Mouse (Mus musculus): ENCODE data around the gene Tie1. TPM values are rescaled to one million over a fixed set of nuclear protein-coding genes. Genes with fewer than 3 reads are reported as not detected.

The Tie1 gene
- 11.6 and 11.9 TPM in 2 replicates for polyA plus RNA-seq (2015; fragmentation: Nextera tagmentation; extraction: Ambion mirVana)

- Histone ChIP-seq H3K27ac (no peak within 1 kb of the TSS), H3K9ac (no peak within 1 kb of the TSS), H3K27me3 (no peaks in the 10 kb centered on the region), H3K9me3 (replicated peaks) (no peaks in the 10 kb centered on the region), H3K4me1 (no peaks in the 10 kb centered on the region), H3K36me3 (ENCODE audit: poor library complexity, severe bottlenecking) (no peaks in the 10 kb centered on the region), H3K4me2 (no peak within 1 kb of the TSS), H3K4me3 (no peak within 1 kb of the TSS)
- WGBS = 88% methylated on average over 8 of the region's 8 CpGs
- no peak for ATAC-seq
These were observed at the start of gene Tie1 for GRCm38 (mm10) chr4:118489717-118490132. Gene Tie1 (minus strand): TSS chr4:118490061.

GRCm38 (mm10) chr4:118537801-118538200 is 47.9 kb upstream of the Tie1 start:
- Histone ChIP-seq H3K4me1 (no peaks in the 10 kb centered on the region), H3K27ac (no peak overlapping the region), H3K36me3 (ENCODE audit: poor library complexity, severe bottlenecking) (no peaks in the 10 kb centered on the region), H3K4me3 (no peak overlapping the region), H3K9ac (no peak overlapping the region), H3K27me3 (0 out of 2 replicates have a peak, but pooled peaks cover 3% of the 10 kb centered on the region), H3K4me2 (no peak overlapping the region), H3K9me3 (replicated peaks) (no peaks in the 10 kb centered on the region)
- 42% methylated on average over 6 of the region's 6 CpGs for WGBS
- ATAC-seq = no peak

GRCm38 (mm10) chr4:118535610-118536009 is 45.7 kb upstream of the Tie1 start:
- 77% methylated on average over 6 of the region's 6 CpGs for WGBS
- no peaks in the 10 kb centered on the region for H3K4me1 ChIP-seq
- ATAC-seq = no peak

DNA sequence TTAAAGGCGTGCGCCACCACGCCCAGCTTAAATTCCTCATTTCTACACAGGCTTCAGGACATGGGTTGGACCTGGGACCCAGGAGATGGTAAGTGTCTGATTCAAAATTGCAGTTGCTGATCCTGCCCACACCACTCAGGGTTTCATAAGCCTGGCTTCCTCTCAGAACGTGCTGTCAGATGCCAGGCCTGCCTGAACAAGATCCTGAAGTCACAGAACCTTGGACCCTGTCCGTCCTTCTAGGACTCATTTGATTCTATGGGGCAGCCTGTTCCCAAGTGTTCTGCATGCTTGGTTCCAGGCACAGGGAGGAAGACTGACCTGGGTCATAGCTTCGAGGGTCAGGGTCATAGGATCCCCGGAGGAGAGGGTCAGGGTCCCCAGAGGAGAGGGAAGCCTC is 43.7 kb upstream of the Tie1 start:
- H3K9ac ChIP-seq = no peak overlapping the region
- WGBS = 91% methylated on average over 7 of the region's 7 CpGs
- no peak overlapping the region for H3K4me3 ChIP-seq
- H3K4me2 ChIP-seq = no peak overlapping the region
- H3K36me3 ChIP-seq (ENCODE audit: poor library complexity, severe bottlenecking) = no peaks in the 10 kb centered on the region
- H3K27ac ChIP-seq = no peak overlapping the region
- H3K4me1 ChIP-seq = no peaks in the 10 kb centered on the region
- H3K9me3 ChIP-seq (replicated peaks) = no peaks in the 10 kb centered on the region
- no peaks in the 10 kb centered on the region for H3K27me3 ChIP-seq
- ATAC-seq = no peak

More at GRCm38 (mm10) chr4:118535610-118536009, 45.7 kb upstream of the Tie1 start:
- Histone ChIP-seq H3K9me3 (replicated peaks) (no peaks in the 10 kb centered on the region), H3K36me3 (ENCODE audit: poor library complexity, severe bottlenecking) (no peaks in the 10 kb centered on the region), H3K9ac (no peak overlapping the region), H3K4me2 (no peak overlapping the region), H3K27ac (no peak overlapping the region), H3K4me3 (no peak overlapping the region), H3K27me3 (no peaks in the 10 kb centered on the region)

GRCm38 (mm10) chr4:118533156-118533555 is 43.3 kb upstream of the Tie1 start:
- H3K9ac ChIP-seq = no peak overlapping the region
- no peaks in the 10 kb centered on the region for H3K4me1 ChIP-seq
- 73% methylated on average over 3 of the region's 4 CpGs for WGBS
- H3K27ac ChIP-seq = no peak overlapping the region
- no peaks in the 10 kb centered on the region for H3K36me3 ChIP-seq (ENCODE audit: poor library complexity, severe bottlenecking)
- H3K4me3 ChIP-seq = no peak overlapping the region
- no peak overlapping the region for H3K4me2 ChIP-seq
- H3K27me3 ChIP-seq = no peaks in the 10 kb centered on the region
- no peaks in the 10 kb centered on the region for H3K9me3 ChIP-seq (replicated peaks)
- ATAC-seq = no peak

GRCm38 (mm10) chr4:118532663-118533062 is 42.8 kb upstream of the Tie1 start:
- Histone ChIP-seq H3K36me3 (ENCODE audit: poor library complexity, severe bottlenecking) (no peaks in the 10 kb centered on the region), H3K4me1 (no peaks in the 10 kb centered on the region), H3K4me2 (no peak overlapping the region), H3K9ac (no peak overlapping the region), H3K27ac (no peak overlapping the region), H3K4me3 (no peak overlapping the region), H3K9me3 (replicated peaks) (no peaks in the 10 kb centered on the region), H3K27me3 (no peaks in the 10 kb centered on the region)
- 80% methylated on average over 5 of the region's 5 CpGs for WGBS
- ATAC-seq = no peak

- Histone ChIP-seq H3K36me3 (ENCODE audit: poor library complexity, severe bottlenecking) (no peaks in the 10 kb centered on the region), H3K4me1 (no peaks in the 10 kb centered on the region), H3K27ac (no peak overlapping the region), H3K9me3 (replicated peaks) (no peaks in the 10 kb centered on the region), H3K4me3 (no peak overlapping the region), H3K27me3 (0 out of 2 replicates have a peak, but pooled peaks cover 2% of the 10 kb centered on the region), H3K4me2 (no peak overlapping the region), H3K9ac (no peak overlapping the region)
- ATAC-seq = no peak
- WGBS = 85% methylated on average over 6 of the region's 6 CpGs
These were observed 37.9 kb upstream of the Tie1 start for GRCm38 (mm10) chr4:118527720-118528119.

DNA sequence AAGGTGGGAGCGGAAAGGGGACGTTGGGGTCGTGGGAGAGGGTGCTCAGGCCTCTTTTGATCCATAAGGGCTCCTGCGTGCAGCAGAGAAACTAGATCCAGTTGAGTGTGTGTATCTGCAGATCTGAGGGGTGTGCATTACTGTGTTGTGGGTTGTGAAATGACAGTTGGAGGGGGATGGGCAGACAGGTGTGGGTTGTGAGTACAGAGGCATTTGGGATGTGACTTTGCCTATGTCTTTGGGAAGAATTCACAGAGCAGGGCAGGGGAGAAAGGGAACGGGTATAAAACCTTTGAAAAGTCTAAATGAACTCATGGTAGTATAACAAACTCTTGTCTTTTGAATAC is 37.4 kb upstream of the Tie1 start:
- Histone ChIP-seq H3K4me1 (no peaks in the 10 kb centered on the region), H3K4me2 (no peak overlapping the region), H3K27me3 (0 out of 2 replicates have a peak, but pooled peaks cover 2% of the 10 kb centered on the region), H3K9me3 (replicated peaks) (no peaks in the 10 kb centered on the region), H3K36me3 (ENCODE audit: poor library complexity, severe bottlenecking) (no peaks in the 10 kb centered on the region), H3K27ac (no peak overlapping the region), H3K9ac (no peak overlapping the region), H3K4me3 (no peak overlapping the region)
- no peak for ATAC-seq
- 29% methylated on average over 5 of the region's 5 CpGs for WGBS

DNA sequence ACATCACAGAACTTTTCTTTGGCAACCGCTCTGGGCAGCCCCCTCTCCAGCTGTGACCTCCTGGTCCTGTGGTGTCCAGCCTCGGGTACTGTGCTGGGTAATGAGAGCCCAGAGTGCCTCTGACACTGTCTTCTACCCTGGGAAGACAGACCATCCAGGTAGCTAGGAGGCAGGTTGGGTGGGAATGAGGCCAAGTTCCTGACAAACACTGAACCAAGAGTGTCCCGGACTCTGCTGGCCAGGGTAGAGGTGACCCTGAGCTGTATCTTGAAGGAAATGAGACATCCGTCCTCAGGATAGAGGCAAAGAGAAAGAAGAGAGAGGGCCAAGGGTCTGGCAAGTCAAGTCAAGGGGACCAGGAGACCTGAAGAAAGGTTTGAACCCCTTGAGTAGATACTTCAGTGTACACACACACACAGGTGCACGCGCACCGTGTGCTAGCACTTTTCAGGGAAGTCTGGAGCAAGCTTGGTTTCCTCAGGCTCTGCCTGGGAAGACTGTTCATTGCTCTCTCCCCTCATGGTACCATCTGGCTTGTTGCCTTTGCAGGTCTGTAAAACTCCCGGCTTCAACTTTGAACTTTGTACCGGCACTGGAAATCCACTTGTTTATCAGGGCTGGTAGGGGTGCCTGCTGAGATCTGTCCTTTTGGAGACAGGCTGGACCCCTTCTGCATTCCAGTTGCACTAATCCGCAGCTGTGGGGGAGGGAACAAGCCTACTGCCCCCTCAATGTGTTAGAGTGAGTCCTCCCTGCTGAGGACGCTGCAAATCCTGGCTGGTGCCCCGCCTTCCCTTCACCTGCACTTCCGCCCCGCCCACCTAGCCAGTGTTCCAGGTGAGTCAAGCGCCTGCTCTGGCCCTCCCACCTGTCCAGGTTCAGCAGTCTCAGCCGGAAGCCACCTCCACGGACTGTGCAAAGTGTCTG is 36.8 kb upstream of the Tie1 start, which contains the start of gene 2610528J11Rik:
Gene 2610528J11Rik, plus strand, starts transcription at position 592 of the 927 bp plus-strand sequence.
- ATAC-seq = no peak
- Histone ChIP-seq H3K36me3 (ENCODE audit: poor library complexity, severe bottlenecking) (no peaks in the 10 kb centered on the region), H3K4me2 (no peak within 1 kb of the TSS), H3K27ac (no peak within 1 kb of the TSS), H3K27me3 (0 out of 2 replicates have a peak, but pooled peaks cover 2% of the 10 kb centered on the region), H3K9me3 (replicated peaks) (no peaks in the 10 kb centered on the region), H3K9ac (no peak within 1 kb of the TSS), H3K4me3 (no peak within 1 kb of the TSS), H3K4me1 (no peaks in the 10 kb centered on the region)
- 34% methylated on average over 17 of the region's 17 CpGs for WGBS

- WGBS = 71% methylated on average over 3 of the region's 3 CpGs
- no peak overlapping the region for H3K9ac ChIP-seq
- 0 out of 2 replicates have a peak, but pooled peaks cover 2% of the 10 kb centered on the region for H3K27me3 ChIP-seq
- H3K36me3 ChIP-seq (ENCODE audit: poor library complexity, severe bottlenecking) = no peaks in the 10 kb centered on the region
- H3K4me1 ChIP-seq = no peaks in the 10 kb centered on the region
- H3K9me3 ChIP-seq (replicated peaks) = no peaks in the 10 kb centered on the region
- no peak overlapping the region for H3K4me3 ChIP-seq
- ATAC-seq = no peak
- H3K27ac ChIP-seq = no peak overlapping the region
- no peak overlapping the region for H3K4me2 ChIP-seq
These were observed 35.9 kb upstream of the Tie1 start for GRCm38 (mm10) chr4:118525779-118526178.

DNA sequence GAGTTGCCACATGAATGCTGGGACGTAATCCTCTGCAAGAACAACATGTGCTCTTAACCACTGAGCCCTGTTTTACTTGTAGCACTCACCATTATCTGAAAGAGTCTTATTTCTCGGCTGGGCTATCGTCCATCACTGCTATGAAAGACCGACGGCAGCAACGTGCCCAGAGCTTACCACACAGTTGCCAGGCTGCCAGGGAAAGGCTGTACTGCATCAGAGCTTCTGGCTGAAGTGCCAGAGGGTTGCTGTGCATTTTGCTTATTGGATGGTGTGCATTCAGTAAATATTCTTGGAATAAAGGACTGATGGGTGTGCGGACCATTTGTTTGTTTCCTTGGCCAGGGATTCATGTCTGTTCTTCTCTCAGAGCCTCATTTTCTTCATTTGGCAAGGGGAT is 34.1 kb upstream of the Tie1 start:
- Histone ChIP-seq H3K4me2 (no peak overlapping the region), H3K9me3 (replicated peaks) (no peaks in the 10 kb centered on the region), H3K36me3 (ENCODE audit: poor library complexity, severe bottlenecking) (no peaks in the 10 kb centered on the region), H3K4me3 (no peak overlapping the region), H3K27me3 (peaks cover 2% of the 10 kb centered on the region; the same call in 1 of the 2 replicates), H3K9ac (no peak overlapping the region), H3K27ac (no peak overlapping the region), H3K4me1 (no peaks in the 10 kb centered on the region)
- no peak for ATAC-seq
- WGBS = 87% methylated on average over 7 of the region's 7 CpGs

DNA sequence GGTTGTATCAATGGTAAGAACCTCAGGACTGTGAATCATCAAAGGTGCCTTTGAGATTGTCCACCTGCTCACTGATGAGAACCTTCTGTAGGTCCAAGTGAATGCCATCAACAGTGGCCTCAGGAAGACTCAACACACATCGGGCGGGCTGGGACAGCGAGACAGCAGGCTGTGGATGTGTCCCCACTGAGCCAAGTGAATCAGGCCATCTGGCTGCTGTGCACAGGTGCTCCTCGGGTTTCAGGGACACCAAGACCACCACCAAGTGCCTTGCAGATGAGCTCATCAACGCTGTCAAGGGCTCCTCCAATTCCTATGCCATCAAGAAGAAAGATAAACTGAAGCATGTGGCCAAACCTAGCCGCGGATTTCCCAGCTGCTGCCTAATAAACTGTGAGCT is 32.4 kb upstream of the Tie1 start:
- ATAC-seq = no peak
- Histone ChIP-seq H3K4me2 (no peak overlapping the region), H3K36me3 (ENCODE audit: poor library complexity, severe bottlenecking) (no peaks in the 10 kb centered on the region), H3K27ac (no peak overlapping the region), H3K27me3 (peaks cover 2% of the 10 kb centered on the region; the same call in 1 of the 2 replicates), H3K9ac (no peak overlapping the region), H3K4me1 (peaks cover 3% of the 10 kb centered on the region; the same call in 1 of the 2 replicates), H3K9me3 (replicated peaks) (no peaks in the 10 kb centered on the region), H3K4me3 (no peak overlapping the region)
- 86% methylated on average over 7 of the region's 7 CpGs for WGBS
